Mouse (Mus musculus) lung, adult 2 months (tissue): Measurements from ENCODE around the gene Ascc1.

ENCODE experiments used
- CTCF ChIP-seq: fragments of 200-500 bp; IDR thresholded peaks from 2 replicates; pipeline ENCODE4 v1.5.1; 2011; ENCODE audit warnings: mild to moderate bottlenecking, low read length, control low read depth; ENCODE audit not compliant: insufficient read depth
- POLR2A ChIP-seq: fragments of 200-500 bp; IDR thresholded peaks from 2 replicates; pipeline ENCODE4 v1.6.1; 2011; ENCODE audit warnings: low read depth, mild to moderate bottlenecking, control low read depth, low read length, borderline replicate concordance; ENCODE audit errors: extremely low read depth

GRCm38 (mm10) chr10:59977715-59978343 is 24.8 kb upstream of the Ascc1 start:
- TF ChIP-seq CTCF (no peak), POLR2A (no peak)
